Mouse (Mus musculus) CH12.LX (cell line): ENCODE results near the gene Nrp2. TPM values are rescaled to one million over a fixed set of nuclear protein-coding genes. Genes with fewer than 3 reads are reported as not detected.

ENCODE experiments used
- DNase-seq: peaks from one replicate; pipeline ENCODE4 v3.0.0-alpha.2; 2013; ENCODE audit errors: extremely low read depth
- H3K27ac ChIP-seq: 2 replicates; pipeline ENCODE4 v1.5.1; 2012; ENCODE audit warnings: low read depth, mild to moderate bottlenecking, control low read depth, moderate library complexity; ENCODE audit not compliant: insufficient read depth
- H3K27me3 ChIP-seq: replicated peaks from 2 replicates; pipeline ENCODE3; 2012; ENCODE audit warnings: inconsistent platforms
- H3K36me3 ChIP-seq, 2 experiments: replicated peaks in 1 of 2; 2 replicates each; pipeline versions ENCODE3 to v1.6.1; 2012; ENCODE audit warnings: inconsistent platforms in 1 of 2, low read length in 1 of 2, mild to moderate bottlenecking in 1 of 2, mixed read lengths in 1 of 2, moderate library complexity in 1 of 2; ENCODE audit not compliant: control insufficient read depth in 1 of 2, insufficient read depth in 1 of 2
- H3K4me1 ChIP-seq, 2 experiments: 2 replicates each; pipeline ENCODE4 v1.6.1; 2012; ENCODE audit warnings: inconsistent platforms in 1 of 2, moderate library complexity in 1 of 2; ENCODE audit not compliant: insufficient read depth in 2 of 2, control insufficient read depth in 1 of 2
- H3K4me2 ChIP-seq: 2 replicates; pipeline ENCODE4 v1.6.1; 2012; ENCODE audit warnings: low read depth, mild to moderate bottlenecking, control low read depth; ENCODE audit not compliant: poor library complexity, insufficient read depth, severe bottlenecking
- H3K4me3 ChIP-seq, 3 experiments: fragments of 150-350 bp in 1 of 3; sonication (generic) in 1 of 3; replicated peaks in 1 of 3; 2 replicates each; pipeline versions ENCODE3 to v1.5.1; 2011 to 2012; ENCODE audit warnings: low read depth in 2 of 3, low read length in 2 of 3, mild to moderate bottlenecking in 2 of 3, moderate library complexity in 2 of 3, control low read depth in 1 of 3, improper control_type of control experiment in 1 of 3, inconsistent platforms in 1 of 3, mixed read lengths in 1 of 3; ENCODE audit not compliant: poor library complexity in 1 of 3
- H3K79me2 ChIP-seq: replicated peaks from 2 replicates; pipeline ENCODE4 v1.6.1; 2012; ENCODE audit warnings: mild to moderate bottlenecking, moderate library complexity; ENCODE audit not compliant: control insufficient read depth, poor library complexity, insufficient read depth, severe bottlenecking; ENCODE audit errors: extremely low read depth
- H3K9ac ChIP-seq: 2 replicates; pipeline ENCODE4 v1.6.1; 2012; ENCODE audit warnings: low read depth, mild to moderate bottlenecking, control low read depth, moderate library complexity; ENCODE audit not compliant: insufficient read depth
- H3K9me3 ChIP-seq: replicated peaks from 2 replicates; pipeline ENCODE3; 2012; ENCODE audit warnings: low read length, inconsistent platforms, mixed read lengths
- BHLHE40 ChIP-seq: IDR thresholded peaks from 2 replicates; pipeline ENCODE4 v1.6.1; 2011; ENCODE audit warnings: mild to moderate bottlenecking, low read depth, low read length, improper control_type of control experiment
- CHD1 ChIP-seq: IDR thresholded peaks from 2 replicates; pipeline ENCODE4 v1.6.1; 2012; ENCODE audit warnings: low read depth, low read length, improper control_type of control experiment, inconsistent platforms
- CHD2 ChIP-seq: IDR thresholded peaks from 2 replicates; pipeline ENCODE4 v1.6.1; 2011; ENCODE audit warnings: low read length, improper control_type of control experiment
- E2F4 ChIP-seq: IDR thresholded peaks from 2 replicates; pipeline ENCODE4 v1.6.1; 2011; ENCODE audit warnings: low read depth, low read length, improper control_type of control experiment; ENCODE audit not compliant: insufficient replicate concordance
- EP300 ChIP-seq: IDR thresholded peaks from 2 replicates; pipeline ENCODE4 v1.6.1; 2011; ENCODE audit warnings: low read length, improper control_type of control experiment
- ETS1 ChIP-seq: conservative IDR thresholded peaks from 2 replicates; pipeline ENCODE4 v1.6.1; 2012; ENCODE audit warnings: low read depth, mild to moderate bottlenecking, inconsistent platforms, low read length, improper control_type of control experiment, moderate library complexity
- GABPA ChIP-seq: IDR thresholded peaks from 2 replicates; pipeline ENCODE4 v1.6.1; 2012; ENCODE audit warnings: low read depth, low read length, improper control_type of control experiment, inconsistent platforms; ENCODE audit not compliant: insufficient replicate concordance
- HCFC1 ChIP-seq: IDR thresholded peaks from 2 replicates; pipeline ENCODE4 v1.6.1; 2012; ENCODE audit warnings: low read depth, mild to moderate bottlenecking, inconsistent platforms, low read length, improper control_type of control experiment
- IRF4 ChIP-seq: IDR thresholded peaks from 2 replicates; pipeline ENCODE4 v1.6.1; 2014; ENCODE audit warnings: low read depth, mild to moderate bottlenecking, inconsistent platforms, low read length, improper control_type of control experiment
- JUN ChIP-seq: IDR thresholded peaks from 2 replicates; pipeline ENCODE4 v1.6.1; 2011; ENCODE audit warnings: low read depth, mild to moderate bottlenecking, low read length, improper control_type of control experiment, moderate library complexity; ENCODE audit not compliant: insufficient read depth
- JUND ChIP-seq: conservative IDR thresholded peaks from 2 replicates; pipeline ENCODE4 v1.6.1; 2011; ENCODE audit warnings: low read depth, low read length, improper control_type of control experiment
- MAX ChIP-seq: IDR thresholded peaks from 2 replicates; pipeline ENCODE4 v1.6.1; 2011; ENCODE audit warnings: low read length, improper control_type of control experiment
- MEF2A ChIP-seq: IDR thresholded peaks from 2 replicates; pipeline ENCODE4 v1.6.1; 2014; ENCODE audit warnings: low read depth, mild to moderate bottlenecking, inconsistent platforms, low read length, improper control_type of control experiment, borderline replicate concordance
- PAX5 ChIP-seq: IDR thresholded peaks from 2 replicates; pipeline ENCODE4 v1.6.1; 2012; ENCODE audit warnings: low read length, inconsistent platforms, mixed read lengths
- RCOR1 ChIP-seq: conservative IDR thresholded peaks from 2 replicates; pipeline ENCODE4 v1.6.1; 2012; ENCODE audit warnings: low read depth, mild to moderate bottlenecking, inconsistent platforms, low read length, improper control_type of control experiment
- SIN3A ChIP-seq: IDR thresholded peaks from 2 replicates; pipeline ENCODE4 v1.6.1; 2012; ENCODE audit warnings: low read length, improper control_type of control experiment, inconsistent platforms
- TBP ChIP-seq: conservative IDR thresholded peaks from 2 replicates; pipeline ENCODE4 v1.6.1; 2011; ENCODE audit warnings: low read depth, low read length, improper control_type of control experiment
- TCF12 ChIP-seq: IDR thresholded peaks from 2 replicates; pipeline ENCODE4 v1.6.1; 2014; ENCODE audit warnings: low read depth, mild to moderate bottlenecking, inconsistent platforms, low read length, improper control_type of control experiment
- USF1 ChIP-seq: IDR thresholded peaks from 2 replicates; pipeline ENCODE4 v1.6.1; 2014; ENCODE audit warnings: low read depth, mild to moderate bottlenecking, inconsistent platforms, low read length, improper control_type of control experiment
- USF2 ChIP-seq: conservative IDR thresholded peaks from 2 replicates; pipeline ENCODE4 v1.6.1; 2011; ENCODE audit warnings: low read depth, low read length, improper control_type of control experiment
- ZKSCAN1 ChIP-seq: IDR thresholded peaks from 2 replicates; pipeline ENCODE4 v1.6.1; 2012; ENCODE audit warnings: low read depth, inconsistent platforms, low read length, improper control_type of control experiment, borderline replicate concordance
- ZMIZ1 ChIP-seq: IDR thresholded peaks from 2 replicates; pipeline ENCODE4 v1.6.1; 2012; ENCODE audit warnings: low read depth, mild to moderate bottlenecking, inconsistent platforms, low read length, improper control_type of control experiment
- dilution Hi-C: fragments of 300-500 bp; cut with MboI; formaldehyde crosslinking; loops from 2 replicates; pipeline ENCODE4 v1.14.3; 2020; ENCODE audit warnings: low sequenced_read_pairs; ENCODE audit not compliant: extremely low pct_unique_long_range_greater_than_20kb, extremely low pct_ligation_motif_present
- in situ Hi-C: fragments of 300-500 bp; cut with MboI; formaldehyde crosslinking; loops from 3 replicates; pipeline ENCODE4 v1.14.3; 2019; ENCODE audit warnings: low sequenced_read_pairs, low pct_ligation_motif_present, low pct_unique_long_range_greater_than_20kb, mixed read lengths
- polyA plus RNA-seq: library from polyadenylated mRNA; unstranded; fragments of >175 nt; gene quantifications from 2 replicates; pipeline ENCODE4 v1.2.1, GENCODE M21; 2012; ENCODE audit warnings: low read depth; ENCODE audit not compliant: insufficient read length
- total RNA-seq, 2 experiments: library from RNA; depleted of rRNA; stranded (reverse); fragments of 300-350 nt in 1 of 2; fragments of >200 nt in 1 of 2; gene quantifications; 2 replicates each; pipeline ENCODE4 v1.2.3; 2012 to 2014

Gene Nrp2
- total and polyA plus RNA-seq, 3 experiments, result 16.4 to 24.4 (median 17.3) TPM

DNA sequence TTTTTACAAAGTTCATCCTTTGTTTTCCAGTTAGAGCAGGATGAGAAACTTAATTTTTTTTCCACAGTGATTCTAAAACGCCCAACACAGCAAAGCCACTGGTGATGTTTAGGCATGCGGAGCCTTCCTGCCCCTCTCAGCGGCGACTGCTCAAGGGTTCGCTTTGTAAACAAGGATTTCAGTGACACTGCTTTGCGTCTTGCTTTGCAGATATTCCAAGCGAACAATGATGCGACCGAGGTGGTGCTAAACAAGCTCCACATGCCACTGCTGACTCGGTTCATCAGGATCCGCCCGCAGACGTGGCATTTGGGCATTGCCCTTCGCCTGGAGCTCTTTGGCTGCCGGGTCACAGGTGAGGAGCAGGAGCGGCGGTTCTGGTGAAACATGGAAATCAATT lies 57.5 kb downstream of the Nrp2 start:
- TF ChIP-seq TCF12, result no peak
- no peak for TF ChIP-seq ZMIZ1
- no peak for TF ChIP-seq ZKSCAN1
- TF ChIP-seq USF2, result no peak
- no peak for TF ChIP-seq HCFC1
- no peak for TF ChIP-seq CHD1
- no peak for TF ChIP-seq PAX5
- TF ChIP-seq ETS1, result no peak
- TF ChIP-seq EP300, result no peak
- TF ChIP-seq RCOR1, result no peak
- no peak for TF ChIP-seq JUND
- no peak for TF ChIP-seq USF1
- no peak for TF ChIP-seq E2F4
- Histone ChIP-seq H3K79me2 (no peaks in the 10 kb centered on the region), H3K4me3 (no peak overlapping the region), H3K4me2 (no peak overlapping the region), H3K27ac (no peak overlapping the region), H3K9ac (no peak overlapping the region), H3K4me1 (peaks cover 6 to 31% of the 10 kb centered on the region in 2 experiments; a peak in 3 of 4 replicates), H3K9me3 (peaks cover 5% of the 10 kb centered on the region), H3K27me3 (no peaks in the 10 kb centered on the region), H3K36me3 (peaks cover 14 to 82% of the 10 kb centered on the region in 2 experiments)
- in situ Hi-C loops (no loop called here), dilution Hi-C loops (no loop called here)
- DNase-seq, result no peak

DNA sequence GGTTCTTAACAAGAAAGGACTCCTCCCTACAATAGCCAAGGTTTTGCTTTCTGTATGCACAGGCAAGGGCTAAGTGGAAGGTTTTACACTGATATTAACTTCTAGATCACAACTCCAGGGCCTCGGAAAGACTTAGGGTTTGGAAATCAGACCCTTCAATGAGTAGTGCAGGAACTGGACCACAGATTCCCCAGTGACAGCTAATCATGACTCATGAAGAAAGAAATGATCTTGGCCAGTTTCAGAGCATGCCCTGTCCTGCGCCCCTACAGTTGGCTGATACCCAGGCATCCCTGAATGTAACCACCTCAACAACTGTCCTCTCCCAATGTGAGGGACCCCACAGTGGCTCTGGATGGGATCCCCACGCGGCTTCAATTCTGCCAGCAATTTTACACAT lies 60.7 kb downstream of the Nrp2 start:
- Histone ChIP-seq H3K9me3 (no peaks in the 10 kb centered on the region), H3K27me3 (no peaks in the 10 kb centered on the region), H3K36me3 (peaks cover 30 to 84% of the 10 kb centered on the region in 2 experiments), H3K4me1 (peaks cover 6 to 31% of the 10 kb centered on the region in 2 experiments; a peak in 3 of 4 replicates), H3K4me2 (no peak overlapping the region), H3K27ac (no peak overlapping the region), H3K4me3 (no peak overlapping the region), H3K9ac (no peak overlapping the region), H3K79me2 (no peaks in the 10 kb centered on the region)
- dilution Hi-C loops, result no loop called here
- no peak for TF ChIP-seq BHLHE40
- TF ChIP-seq MAX, result no peak
- TF ChIP-seq CHD2, result no peak
- no peak for TF ChIP-seq SIN3A
- no peak for TF ChIP-seq GABPA
- no peak for TF ChIP-seq TBP
- no peak for TF ChIP-seq JUN
- no peak for TF ChIP-seq TCF12
- no peak for TF ChIP-seq MEF2A
- TF ChIP-seq CHD1, result no peak
- no peak for TF ChIP-seq IRF4
- no peak for DNase-seq
- in situ Hi-C loops, result no loop called here
